Mouse (Mus musculus) c-Kit-positive CD71-positive TER-119-positive erythroid progenitor cells, embryonic 14.5 days (primary cell): Measurements from ENCODE around the gene Gmpr.

Source experiments
- DNase-seq: peaks from one replicate; pipeline ENCODE4 v3.0.0-alpha.2; 2013; ENCODE audit warnings: low spot score

Gene Gmpr

GRCm38 (mm10) chr13:45538532-45539204 lies 31.4 kb downstream of the Gmpr start:
- DNase-seq = no peak

GRCm38 (mm10) chr13:45539205-45539568 lies 31.9 kb downstream of the Gmpr start:
- DNase-seq = peak; percentile 64

- DNase-seq = peak; percentile 96
Measured at GRCm38 (mm10) chr13:45545974-45546373, 38.7 kb downstream of the Gmpr start.

GRCm38 (mm10) chr13:45546946-45547345 lies 39.7 kb downstream of the Gmpr start:
- peak; percentile 86 for DNase-seq

GRCm38 (mm10) chr13:45547549-45547948 lies 40.3 kb downstream of the Gmpr start:
- peak; percentile 65 for DNase-seq

- no peak for DNase-seq
Measured at GRCm38 (mm10) chr13:45553674-45554073, 46.4 kb downstream of the Gmpr start.

GRCm38 (mm10) chr13:45558367-45558766 lies 51.1 kb downstream of the Gmpr start:
- no peak for DNase-seq

- DNase-seq = no peak
Measured at GRCm38 (mm10) chr13:45559258-45559657, 52.0 kb downstream of the Gmpr start.

- DNase-seq = no peak
Measured at GRCm38 (mm10) chr13:45560543-45560942, 53.3 kb downstream of the Gmpr start.

GRCm38 (mm10) chr13:45562011-45562410 lies 54.8 kb downstream of the Gmpr start:
- DNase-seq = no peak

GRCm38 (mm10) chr13:45564946-45565345 lies 57.7 kb downstream of the Gmpr start:
- DNase-seq = no peak

GRCm38 (mm10) chr13:45569932-45570331 lies 62.7 kb downstream of the Gmpr start:
- DNase-seq = no peak

- DNase-seq = peak; percentile 88
Measured at GRCm38 (mm10) chr13:45571795-45572262, 64.6 kb downstream of the Gmpr start.

- peak; percentile 67 for DNase-seq
Measured at GRCm38 (mm10) chr13:45572768-45573167, 65.5 kb downstream of the Gmpr start.

GRCm38 (mm10) chr13:45576185-45576584 lies 68.9 kb downstream of the Gmpr start:
- DNase-seq = no peak

GRCm38 (mm10) chr13:45577366-45577765 lies 70.1 kb downstream of the Gmpr start:
- no peak for DNase-seq

- DNase-seq = no peak
Measured at GRCm38 (mm10) chr13:45577784-45578183, 70.5 kb downstream of the Gmpr start.

- DNase-seq = no peak
Measured at GRCm38 (mm10) chr13:45579751-45580150, 72.5 kb downstream of the Gmpr start.

GRCm38 (mm10) chr13:45582294-45582693 lies 75.0 kb downstream of the Gmpr start:
- no peak for DNase-seq

GRCm38 (mm10) chr13:45583061-45583460 lies 75.8 kb downstream of the Gmpr start:
- DNase-seq = no peak

GRCm38 (mm10) chr13:45590898-45591297 lies 83.7 kb downstream of the Gmpr start:
- DNase-seq = no peak

GRCm38 (mm10) chr13:45593914-45594313 lies 86.7 kb downstream of the Gmpr start:
- DNase-seq = no peak

GRCm38 (mm10) chr13:45595416-45595815 lies 88.2 kb downstream of the Gmpr start:
- DNase-seq = no peak

GRCm38 (mm10) chr13:45599831-45600230 lies 92.6 kb downstream of the Gmpr start:
- no peak for DNase-seq
